Mouse (Mus musculus): ENCODE measurements around the gene Wdr91. TPM values are rescaled to one million over a fixed set of nuclear protein-coding genes. Genes with fewer than 3 reads are reported as not detected.

Wdr91 gene
- total RNA-seq, 1 experiment, result 22.6 TPM

GRCm38 (mm10) chr6:34907696-34908260 lies 2.9 kb downstream of the Wdr91 start:
- in situ Hi-C loops (cut with MboI; ENCODE audit: low sequenced_read_pairs in 2 of 2, unreplicated experiment in 2 of 2), result no loop called here

GRCm38 (mm10) chr6:34907121-34907614 lies 3.5 kb downstream of the Wdr91 start:
- H3K4me1 ChIP-seq (ENCODE audit: control insufficient read depth in 2 of 2, insufficient read depth in 2 of 2, low read length in 2 of 2, poor library complexity in 1 of 2), result no peaks in the 10 kb centered on the region
- H3K9ac ChIP-seq (ENCODE audit: insufficient read depth, low read depth, low read length, poor library complexity, severe bottlenecking), result no peak overlapping the region
- no peaks in the 10 kb centered on the region for H3K9me3 ChIP-seq (ENCODE audit: control insufficient read depth, insufficient read depth, low read depth, low read length)
- H3K4me3 ChIP-seq (ENCODE audit: insufficient read depth in 1 of 2, low read depth in 1 of 2, low read length in 2 of 2, poor library complexity in 1 of 2, severe bottlenecking in 1 of 2), result no peak overlapping the region
- no peak for TF ChIP-seq CHD2 (IDR thresholded peaks at IDR 0.05; ENCODE audit: low read depth, low read length)
- no peak for TF ChIP-seq MAFK (IDR thresholded peaks at IDR 0.05; ENCODE audit: insufficient read depth, low read depth, low read length)
- no peak for TF ChIP-seq HCFC1 (IDR thresholded peaks at IDR 0.05; ENCODE audit: borderline replicate concordance, insufficient read depth, low read length)
- TF ChIP-seq ZNF384 (IDR thresholded peaks at IDR 0.05; ENCODE audit: low read depth, low read length), result no peak
- TF ChIP-seq ZC3H11A (IDR thresholded peaks at IDR 0.05; ENCODE audit: borderline replicate concordance, low read depth, low read length), result no peak
- H3K36me3 ChIP-seq (ENCODE audit: control insufficient read depth, insufficient read depth, low read length, poor library complexity, severe bottlenecking), result peaks cover 17% of the 10 kb centered on the region
- H3K27ac ChIP-seq (ENCODE audit: insufficient read depth, low read depth, low read length, poor library complexity, severe bottlenecking), result no peak overlapping the region
- in situ Hi-C loops (cut with MboI; ENCODE audit: low sequenced_read_pairs in 2 of 2, unreplicated experiment in 2 of 2), result no loop called here
- no peak for DNase-seq (ENCODE audit: low read depth, low spot score)

More at GRCm38 (mm10) chr6:34907696-34908260, 2.9 kb downstream of the Wdr91 start:
- TF ChIP-seq ZC3H11A (IDR thresholded peaks at IDR 0.05; ENCODE audit: borderline replicate concordance, low read depth, low read length) (no peak), MAFK (IDR thresholded peaks at IDR 0.05; ENCODE audit: insufficient read depth, low read depth, low read length) (no peak), HCFC1 (IDR thresholded peaks at IDR 0.05; ENCODE audit: borderline replicate concordance, insufficient read depth, low read length) (no peak), CHD2 (IDR thresholded peaks at IDR 0.05; ENCODE audit: low read depth, low read length) (no peak), ZNF384 (IDR thresholded peaks at IDR 0.05; ENCODE audit: low read depth, low read length) (no peak)
- H3K4me1 ChIP-seq (ENCODE audit: control insufficient read depth in 2 of 2, insufficient read depth in 2 of 2, low read length in 2 of 2, poor library complexity in 1 of 2), result no peaks in the 10 kb centered on the region
- no peaks in the 10 kb centered on the region for H3K9me3 ChIP-seq (ENCODE audit: control insufficient read depth, insufficient read depth, low read depth, low read length)
- DNase-seq (ENCODE audit: low read depth, low spot score), result no peak
- no peak overlapping the region for H3K9ac ChIP-seq (ENCODE audit: insufficient read depth, low read depth, low read length, poor library complexity, severe bottlenecking)
- no peak overlapping the region for H3K27ac ChIP-seq (ENCODE audit: insufficient read depth, low read depth, low read length, poor library complexity, severe bottlenecking)
- H3K36me3 ChIP-seq (ENCODE audit: control insufficient read depth, insufficient read depth, low read length, poor library complexity, severe bottlenecking), result peaks cover 17% of the 10 kb centered on the region
- no peak overlapping the region for H3K4me3 ChIP-seq (ENCODE audit: insufficient read depth in 1 of 2, low read depth in 1 of 2, low read length in 2 of 2, poor library complexity in 1 of 2, severe bottlenecking in 1 of 2)

DNA sequence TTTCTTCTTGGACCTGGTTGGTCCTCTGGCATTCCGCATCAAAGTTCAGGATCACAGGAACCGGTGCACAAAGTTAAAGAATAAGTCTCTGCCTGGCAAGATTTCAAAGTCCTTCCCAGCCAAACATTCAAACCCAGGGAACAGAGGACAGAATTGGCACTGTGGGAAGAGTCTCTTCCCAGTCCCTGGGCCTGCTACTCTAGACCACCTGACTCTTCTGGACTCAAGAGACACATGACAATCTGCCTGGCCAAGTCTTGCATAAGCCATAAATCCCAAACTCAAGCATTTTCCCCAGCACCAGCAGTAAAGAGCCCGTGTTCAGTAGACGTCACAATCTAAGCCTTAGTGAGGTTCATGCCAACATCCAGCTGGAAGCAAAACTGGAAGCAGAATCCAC lies 4.0 kb downstream of the Wdr91 start:
- no peak for DNase-seq (ENCODE audit: low read depth, low spot score)
- Histone ChIP-seq H3K36me3 (ENCODE audit: control insufficient read depth, insufficient read depth, low read length, poor library complexity, severe bottlenecking) (peaks cover 21% of the 10 kb centered on the region), H3K4me1 (ENCODE audit: control insufficient read depth in 2 of 2, insufficient read depth in 2 of 2, low read length in 2 of 2, poor library complexity in 1 of 2) (no peaks in the 10 kb centered on the region), H3K9me3 (ENCODE audit: control insufficient read depth, insufficient read depth, low read depth, low read length) (no peaks in the 10 kb centered on the region), H3K27ac (ENCODE audit: insufficient read depth, low read depth, low read length, poor library complexity, severe bottlenecking) (no peak overlapping the region), H3K4me3 (ENCODE audit: insufficient read depth in 1 of 2, low read depth in 1 of 2, low read length in 2 of 2, poor library complexity in 1 of 2, severe bottlenecking in 1 of 2) (no peak overlapping the region), H3K9ac (ENCODE audit: insufficient read depth, low read depth, low read length, poor library complexity, severe bottlenecking) (no peak overlapping the region)
- in situ Hi-C loops (cut with MboI; ENCODE audit: low sequenced_read_pairs in 2 of 2, unreplicated experiment in 2 of 2), result no loop called here
- no peak for TF ChIP-seq MAFK (IDR thresholded peaks at IDR 0.05; ENCODE audit: insufficient read depth, low read depth, low read length)
- no peak for TF ChIP-seq HCFC1 (IDR thresholded peaks at IDR 0.05; ENCODE audit: borderline replicate concordance, insufficient read depth, low read length)
- TF ChIP-seq ZNF384 (IDR thresholded peaks at IDR 0.05; ENCODE audit: low read depth, low read length), result no peak
- no peak for TF ChIP-seq CHD2 (IDR thresholded peaks at IDR 0.05; ENCODE audit: low read depth, low read length)
- no peak for TF ChIP-seq ZC3H11A (IDR thresholded peaks at IDR 0.05; ENCODE audit: borderline replicate concordance, low read depth, low read length)

DNA sequence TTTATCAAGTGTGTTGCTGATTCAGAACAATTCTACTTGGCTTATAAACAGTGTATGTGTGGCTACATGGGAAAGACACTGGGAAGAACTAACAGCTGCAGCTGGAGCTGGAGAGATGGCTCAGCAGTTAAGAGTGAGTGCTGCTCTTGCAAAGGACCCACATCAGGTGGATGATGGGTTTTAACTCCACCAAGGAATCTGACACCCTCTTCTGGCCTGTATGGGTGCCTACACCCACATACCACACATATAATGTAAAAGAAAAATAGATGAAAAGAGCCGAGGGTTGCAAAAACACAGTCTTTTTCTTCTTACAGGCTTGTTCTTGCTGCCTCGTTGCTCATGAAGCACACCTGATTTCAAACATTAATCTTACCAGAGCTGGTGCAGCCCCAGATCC lies 4.6 kb downstream of the Wdr91 start:
- TF ChIP-seq ZC3H11A (IDR thresholded peaks at IDR 0.05; ENCODE audit: borderline replicate concordance, low read depth, low read length), result no peak
- TF ChIP-seq HCFC1 (IDR thresholded peaks at IDR 0.05; ENCODE audit: borderline replicate concordance, insufficient read depth, low read length), result no peak
- TF ChIP-seq MAFK (IDR thresholded peaks at IDR 0.05; ENCODE audit: insufficient read depth, low read depth, low read length), result no peak
- no peak for TF ChIP-seq ZNF384 (IDR thresholded peaks at IDR 0.05; ENCODE audit: low read depth, low read length)
- TF ChIP-seq CHD2 (IDR thresholded peaks at IDR 0.05; ENCODE audit: low read depth, low read length), result no peak
- DNase-seq (ENCODE audit: low read depth, low spot score), result no peak
- Histone ChIP-seq H3K4me1 (ENCODE audit: control insufficient read depth in 2 of 2, insufficient read depth in 2 of 2, low read length in 2 of 2, poor library complexity in 1 of 2) (no peaks in the 10 kb centered on the region), H3K27ac (ENCODE audit: insufficient read depth, low read depth, low read length, poor library complexity, severe bottlenecking) (no peak overlapping the region), H3K9ac (ENCODE audit: insufficient read depth, low read depth, low read length, poor library complexity, severe bottlenecking) (no peak overlapping the region), H3K9me3 (ENCODE audit: control insufficient read depth, insufficient read depth, low read depth, low read length) (no peaks in the 10 kb centered on the region), H3K4me3 (ENCODE audit: insufficient read depth in 1 of 2, low read depth in 1 of 2, low read length in 2 of 2, poor library complexity in 1 of 2, severe bottlenecking in 1 of 2) (no peak overlapping the region), H3K36me3 (ENCODE audit: control insufficient read depth, insufficient read depth, low read length, poor library complexity, severe bottlenecking) (peaks cover 22% of the 10 kb centered on the region)
- in situ Hi-C loops (cut with MboI; ENCODE audit: low sequenced_read_pairs in 2 of 2, unreplicated experiment in 2 of 2), result no loop called here
